In genomic region chr4:137478306-137478705, GRCm38 (mm10) we compare ENCODE assay signal across 15 mouse cellular contexts. TPM values are rescaled to one million over a fixed set of nuclear protein-coding genes. Genes with fewer than 3 reads are reported as not detected.
DNase-seq lines count a peak whose midpoint lies in the region; ATAC-seq and TF ChIP-seq lines count a peak whose summit lies in the region.
"Had no signal": no experiment of that assay in that cellular context is flagged by ENCODE, and none has a peak within 500 bp of the region (broad histone marks: within the 10 kb centered on the region; RNA-seq: fewer than 3 reads in every experiment).

No protein-coding gene starts in this region.

- H3K27me3 ChIP-seq in intestine, embryonic 15.5 days (replicated peaks): no peaks in the 10 kb centered on the region
- no peaks in the 10 kb centered on the region for H3K27me3 ChIP-seq in intestine, postnatal 0 days (replicated peaks; ENCODE audit: control insufficient read depth, insufficient read depth, low read length)
- peaks cover 7% of the 10 kb centered on the region; the same call in 1 of the 2 replicates for H3K27me3 ChIP-seq in embryonic facial prominence, embryonic 12.5 days
- no peaks in the 10 kb centered on the region for H3K27me3 ChIP-seq in heart, embryonic 14.5 days (ENCODE audit: control insufficient read depth, insufficient read depth, low read length)
- no peaks in the 10 kb centered on the region for H3K27me3 ChIP-seq in limb, embryonic 13.5 days
- H3K27me3 ChIP-seq: forebrain, embryonic 12.5 days had no signal

- no peak overlapping the region for H3K4me3 ChIP-seq in intestine, embryonic 15.5 days (replicated peaks)
- H3K4me3 ChIP-seq in intestine, postnatal 0 days (ENCODE audit: low read depth, low read length): no peak overlapping the region
- H3K4me3 ChIP-seq in embryonic facial prominence, embryonic 12.5 days: no peak overlapping the region
- no peak overlapping the region for H3K4me3 ChIP-seq in heart, embryonic 14.5 days (ENCODE audit: control insufficient read depth in 1 of 2, insufficient read depth in 1 of 2, low read depth in 1 of 2, low read length in 2 of 2)
- no peak overlapping the region for H3K4me3 ChIP-seq in limb, embryonic 13.5 days
- H3K4me3 ChIP-seq: forebrain, embryonic 12.5 days had no signal

- peak overlapping the region; percentile 86; the same call in 1 of the 2 replicates for H3K27ac ChIP-seq in intestine, embryonic 15.5 days
- no peak overlapping the region for H3K27ac ChIP-seq in intestine, postnatal 0 days (ENCODE audit: low read depth, low read length)
- H3K27ac ChIP-seq in embryonic facial prominence, embryonic 12.5 days: peak overlapping the region; percentile 52
- peak overlapping the region; percentile 59 to 86 for H3K27ac ChIP-seq in heart, embryonic 14.5 days (replicated peaks in 1 of 2; ENCODE audit: control insufficient read depth in 1 of 2, insufficient read depth in 1 of 2, low read depth in 2 of 2, low read length in 2 of 2)
- no peak overlapping the region; the same call in 1 of the 2 replicates for H3K27ac ChIP-seq in limb, embryonic 13.5 days
- H3K27ac ChIP-seq: forebrain, embryonic 12.5 days; macrophage had no signal

- H3K36me3 ChIP-seq in intestine, embryonic 15.5 days: no peaks in the 10 kb centered on the region
- no peaks in the 10 kb centered on the region for H3K36me3 ChIP-seq in intestine, postnatal 0 days (ENCODE audit: control insufficient read depth, insufficient read depth)
- no peaks in the 10 kb centered on the region for H3K36me3 ChIP-seq in embryonic facial prominence, embryonic 12.5 days
- H3K36me3 ChIP-seq in heart, embryonic 14.5 days (ENCODE audit: control insufficient read depth, insufficient read depth, low read length): peaks cover 5% of the 10 kb centered on the region; the same call in 1 of the 2 replicates
- no peaks in the 10 kb centered on the region for H3K36me3 ChIP-seq in limb, embryonic 13.5 days
- H3K36me3 ChIP-seq: forebrain, embryonic 12.5 days had no signal

- H3K4me1 ChIP-seq in intestine, embryonic 15.5 days (replicated peaks): peaks cover 91% of the 10 kb centered on the region
- H3K4me1 ChIP-seq in intestine, postnatal 0 days (replicated peaks; ENCODE audit: control insufficient read depth, insufficient read depth, low read length): peaks cover 34% of the 10 kb centered on the region
- H3K4me1 ChIP-seq in embryonic facial prominence, embryonic 12.5 days: peaks cover 85% of the 10 kb centered on the region
- peaks cover 89 to 92% of the 10 kb centered on the region in 2 experiments for H3K4me1 ChIP-seq in heart, embryonic 14.5 days (ENCODE audit: control insufficient read depth in 2 of 2, insufficient read depth in 2 of 2, low read length in 2 of 2)
- peaks cover 95% of the 10 kb centered on the region for H3K4me1 ChIP-seq in limb, embryonic 13.5 days

- no peak overlapping the region for H3K4me2 ChIP-seq in intestine, embryonic 15.5 days (replicated peaks)
- no peak overlapping the region for H3K4me2 ChIP-seq in intestine, postnatal 0 days (replicated peaks; ENCODE audit: low read depth)
- H3K4me2 ChIP-seq in embryonic facial prominence, embryonic 12.5 days (replicated peaks): no peak overlapping the region
- no peak overlapping the region for H3K4me2 ChIP-seq in heart, embryonic 14.5 days (ENCODE audit: low read length)
- no peak overlapping the region for H3K4me2 ChIP-seq in limb, embryonic 13.5 days (replicated peaks)
- H3K4me2 ChIP-seq: forebrain, embryonic 12.5 days had no signal

- 65% methylated on average over 5 of the region's 5 CpGs for WGBS in intestine, embryonic 15.5 days
- WGBS in intestine, postnatal 0 days: 77% methylated on average over 5 of the region's 5 CpGs
- WGBS in embryonic facial prominence, embryonic 12.5 days: 65% methylated on average over 5 of the region's 5 CpGs
- WGBS in heart, embryonic 14.5 days: 71% methylated on average over 5 of the region's 5 CpGs
- 76% methylated on average over 5 of the region's 5 CpGs for WGBS in limb, embryonic 13.5 days

- TF ChIP-seq CTCF in intestine, postnatal 0 days (IDR thresholded peaks at IDR 0.05; ENCODE audit: low read depth): no peak

- 0 out of 2 replicates have a peak overlapping the region, but pooled peaks have one; percentile 6 for H3K9ac ChIP-seq in intestine, embryonic 15.5 days
- H3K9ac ChIP-seq in intestine, postnatal 0 days (ENCODE audit: low read depth, low read length): no peak overlapping the region
- H3K9ac ChIP-seq in embryonic facial prominence, embryonic 12.5 days: no peak overlapping the region
- no peak overlapping the region for H3K9ac ChIP-seq in heart, embryonic 14.5 days (ENCODE audit: low read length)
- 0 out of 2 replicates have a peak overlapping the region, but pooled peaks have one; percentile 43 for H3K9ac ChIP-seq in limb, embryonic 13.5 days
- H3K9ac ChIP-seq: forebrain, embryonic 12.5 days had no signal

- no peaks in the 10 kb centered on the region for H3K9me3 ChIP-seq in intestine, embryonic 15.5 days
- H3K9me3 ChIP-seq in intestine, postnatal 0 days (ENCODE audit: control insufficient read depth): no peaks in the 10 kb centered on the region
- no peaks in the 10 kb centered on the region for H3K9me3 ChIP-seq in embryonic facial prominence, embryonic 12.5 days
- H3K9me3 ChIP-seq in heart, embryonic 14.5 days (ENCODE audit: control insufficient read depth, low read length): no peaks in the 10 kb centered on the region
- H3K9me3 ChIP-seq in limb, embryonic 13.5 days: no peaks in the 10 kb centered on the region
- H3K9me3 ChIP-seq: forebrain, embryonic 12.5 days had no signal

- DNase-seq in right cerebral cortex, postnatal 10 days (ENCODE audit: low spot score in 2 of 2): no peak
- DNase-seq: cerebellum, adult 18-20 months; right cerebral cortex, postnatal 4 days; thymus, postnatal 4 days had no signal

- ATAC-seq in intestine, embryonic 15.5 days: no peak
- ATAC-seq in intestine, postnatal 0 days: no peak
- ATAC-seq in embryonic facial prominence, embryonic 12.5 days (ENCODE audit: insufficient number of reproducible peaks, insufficient read depth, low FRiP score, low TSS enrichment): no peak
- 0 out of 2 replicates have a peak, but pooled peaks have one; percentile 18 for ATAC-seq in heart, embryonic 14.5 days (ENCODE audit: insufficient number of reproducible peaks, insufficient read depth, low FRiP score, low read depth)
- ATAC-seq in limb, embryonic 13.5 days (ENCODE audit: low FRiP score, low read depth): no peak
- ATAC-seq in megakaryocyte, adult 5-6 weeks (ENCODE audit: poor library complexity, severe bottlenecking): no peak
- ATAC-seq in megakaryocyte-erythroid progenitor cell, adult 5-6 weeks (replicated peaks; ENCODE audit: low FRiP score, low TSS enrichment, poor library complexity, severe bottlenecking): no peak

RNA-seq across cellular contexts. Expression of gene Hspg2, which starts 9.7 kb away (rescaled TPM):
- 20.9 and 23.0 TPM in 2 replicates for polyA plus RNA-seq in intestine, embryonic 15.5 days (2015; fragmentation: Nextera tagmentation; extraction: Ambion mirVana)
- polyA plus RNA-seq in intestine, postnatal 0 days (2015; fragmentation: Nextera tagmentation; extraction: Ambion mirVana): 16.3 and 16.4 TPM in 2 replicates
- 19.0 and 19.7 TPM in 2 replicates for polyA plus RNA-seq in embryonic facial prominence, embryonic 12.5 days (2016; fragmentation: Nextera tagmentation; extraction: Ambion mirVana)
- polyA plus RNA-seq in heart, embryonic 14.5 days (2014; fragmentation: Nextera tagmentation; extraction: Ambion mirVana): 67.5 and 68.3 TPM in 2 replicates
- polyA plus RNA-seq in limb, embryonic 13.5 days (2015; fragmentation: Nextera tagmentation; extraction: Ambion mirVana): 29.4 and 29.6 TPM in 2 replicates
- total RNA-seq in megakaryocyte, adult 5-6 weeks (2015): under 0.01 TPM in 1 of 2 replicates, not detected in the other
- 0.04 TPM in 2 replicates for total RNA-seq in megakaryocyte, adult 5-6 weeks (2017)
- 0.22 TPM in 1 of 2 replicates, not detected in the other for total RNA-seq in megakaryocyte-erythroid progenitor cell, adult 5-6 weeks (2014; fragmentation: Nextera tagmentation)
- total RNA-seq in megakaryocyte-erythroid progenitor cell, adult 5-6 weeks (2017): not detected in 2 replicates

RNA-seq across cellular contexts. Expression of gene 1700013G24Rik, which starts 25.2 kb away (rescaled TPM):
- polyA plus RNA-seq in intestine, embryonic 15.5 days (2015; fragmentation: Nextera tagmentation; extraction: Ambion mirVana): not detected in 2 replicates
- not detected in 2 replicates for polyA plus RNA-seq in intestine, postnatal 0 days (2015; fragmentation: Nextera tagmentation; extraction: Ambion mirVana)
- not detected in 2 replicates for polyA plus RNA-seq in embryonic facial prominence, embryonic 12.5 days (2016; fragmentation: Nextera tagmentation; extraction: Ambion mirVana)
- not detected in 2 replicates for polyA plus RNA-seq in heart, embryonic 14.5 days (2014; fragmentation: Nextera tagmentation; extraction: Ambion mirVana)
- 0.18 TPM in 1 of 2 replicates, not detected in the other for polyA plus RNA-seq in limb, embryonic 13.5 days (2015; fragmentation: Nextera tagmentation; extraction: Ambion mirVana)
- total RNA-seq in megakaryocyte, adult 5-6 weeks (2015): not detected in 2 replicates
- not detected in 2 replicates for total RNA-seq in megakaryocyte, adult 5-6 weeks (2017)
- total RNA-seq in megakaryocyte-erythroid progenitor cell, adult 5-6 weeks (2014; fragmentation: Nextera tagmentation): not detected in 2 replicates
- not detected in 2 replicates for total RNA-seq in megakaryocyte-erythroid progenitor cell, adult 5-6 weeks (2017)
- total RNA-seq: granulocyte monocyte progenitor cell, adult 5-6 weeks; layer of hippocampus, adult 8-10 months had no signal
- polyA plus RNA-seq: forebrain, embryonic 12.5 days; macrophage had no signal

RNA-seq across cellular contexts. Expression of gene Cela3b, which starts 48.0 kb away (rescaled TPM):
- polyA plus RNA-seq in intestine, embryonic 15.5 days (2015; fragmentation: Nextera tagmentation; extraction: Ambion mirVana): 74.8 and 281 TPM in 2 replicates
- 9.1 and 13.6 TPM in 2 replicates for polyA plus RNA-seq in intestine, postnatal 0 days (2015; fragmentation: Nextera tagmentation; extraction: Ambion mirVana)
- polyA plus RNA-seq in embryonic facial prominence, embryonic 12.5 days (2016; fragmentation: Nextera tagmentation; extraction: Ambion mirVana): not detected in 2 replicates
- not detected in 2 replicates for polyA plus RNA-seq in heart, embryonic 14.5 days (2014; fragmentation: Nextera tagmentation; extraction: Ambion mirVana)
- 0.15 TPM in 1 of 2 replicates, not detected in the other for polyA plus RNA-seq in limb, embryonic 13.5 days (2015; fragmentation: Nextera tagmentation; extraction: Ambion mirVana)
- total RNA-seq in megakaryocyte, adult 5-6 weeks (2015): 0.30 TPM in 1 of 2 replicates, not detected in the other
- total RNA-seq in megakaryocyte, adult 5-6 weeks (2017): 1.7 TPM in 1 of 2 replicates, not detected in the other
- total RNA-seq in megakaryocyte-erythroid progenitor cell, adult 5-6 weeks (2014; fragmentation: Nextera tagmentation): not detected in 2 replicates
- total RNA-seq in megakaryocyte-erythroid progenitor cell, adult 5-6 weeks (2017): not detected in 2 replicates
- total RNA-seq: granulocyte monocyte progenitor cell, adult 5-6 weeks; layer of hippocampus, adult 8-10 months had no signal
- polyA plus RNA-seq: forebrain, embryonic 12.5 days; macrophage had no signal

Comparison
In these comparisons a context has a peak if more than half of its experiments do, and no peak if none do; other contexts are left out.
1. H3K27ac ChIP-seq: peak in intestine, embryonic 15.5 days (single experiment), embryonic facial prominence, embryonic 12.5 days (single experiment) and heart, embryonic 14.5 days (2 of 2); none in intestine, postnatal 0 days (single experiment) and limb, embryonic 13.5 days (single experiment).
2. H3K9ac ChIP-seq: peak in intestine, embryonic 15.5 days (single experiment) and limb, embryonic 13.5 days (single experiment); none in intestine, postnatal 0 days (single experiment), embryonic facial prominence, embryonic 12.5 days (single experiment) and heart, embryonic 14.5 days (single experiment).